Mouse (Mus musculus): ENCODE measurements around the gene Anxa10. TPM values are rescaled to one million over a fixed set of nuclear protein-coding genes. Genes with fewer than 3 reads are reported as not detected.

Gene Anxa10
- total and polyA plus RNA-seq, 3 experiments = not detected

GRCm38 (mm10) chr8:62014166-62014565, 108.8 kb downstream of the Anxa10 start:
- no peak for DNase-seq (ENCODE audit: extremely low read depth)
- Histone ChIP-seq H3K27me3 (replicated peaks) (no peaks in the 10 kb centered on the region), H3K4me2 (ENCODE audit: insufficient read depth, low read depth, poor library complexity, severe bottlenecking) (no peak overlapping the region), H3K79me2 (replicated peaks; ENCODE audit: control insufficient read depth, extremely low read depth, insufficient read depth, poor library complexity, severe bottlenecking) (no peaks in the 10 kb centered on the region), H3K9me3 (replicated peaks; ENCODE audit: low read length) (no peaks in the 10 kb centered on the region), H3K4me1 (ENCODE audit: control insufficient read depth in 1 of 2, insufficient read depth in 2 of 2) (peaks cover 0 to 9% of the 10 kb centered on the region in 2 experiments; a peak in 2 of 4 replicates), H3K27ac (ENCODE audit: insufficient read depth, low read depth) (no peak overlapping the region), H3K9ac (ENCODE audit: insufficient read depth, low read depth) (no peak overlapping the region), H3K36me3 (replicated peaks in 1 of 2; ENCODE audit: control insufficient read depth in 1 of 2, insufficient read depth in 1 of 2, low read length in 1 of 2) (no peaks in the 10 kb centered on the region), H3K4me3 (replicated peaks in 1 of 3; ENCODE audit: low read depth in 2 of 3, low read length in 2 of 3, poor library complexity in 1 of 3) (no peak overlapping the region)
- dilution Hi-C loops (cut with MboI; ENCODE audit: extremely low pct_ligation_motif_present, extremely low pct_unique_long_range_greater_than_20kb, low sequenced_read_pairs) (no loop called here), in situ Hi-C loops (cut with MboI; ENCODE audit: low pct_ligation_motif_present, low pct_unique_long_range_greater_than_20kb, low sequenced_read_pairs) (no loop called here)
- TF ChIP-seq E2F4 (IDR thresholded peaks at IDR 0.05; ENCODE audit: insufficient replicate concordance, low read depth, low read length) = no peak
- TF ChIP-seq POLR2A (IDR thresholded peaks at IDR 0.05; ENCODE audit: low read depth, low read length) = no peak
- TF ChIP-seq PAX5 (IDR thresholded peaks at IDR 0.05; ENCODE audit: low read length) = no peak
- no peak for TF ChIP-seq ZKSCAN1 (IDR thresholded peaks at IDR 0.05; ENCODE audit: borderline replicate concordance, low read depth, low read length)
- no peak for TF ChIP-seq CHD2 (IDR thresholded peaks at IDR 0.05; ENCODE audit: low read length)
- TF ChIP-seq TCF12 (IDR thresholded peaks at IDR 0.05; ENCODE audit: low read depth, low read length) = no peak
- TF ChIP-seq JUND (conservative IDR thresholded peaks at IDR 0.05; ENCODE audit: low read depth, low read length) = no peak
- no peak for TF ChIP-seq USF2 (conservative IDR thresholded peaks at IDR 0.05; ENCODE audit: low read depth, low read length)

Other genes with a start within 250 kb of the Anxa10 start
- gene Palld, start 220.5 kb downstream of the Anxa10 start, total RNA-seq (2012; rRNA removed) = 4.8 and 7.1 TPM in 2 replicates
- 0.59 and 0.87 TPM in 2 replicates for gene Palld, start 220.5 kb downstream of the Anxa10 start, total RNA-seq (2014; rRNA removed)
- gene Palld, start 220.5 kb downstream of the Anxa10 start, polyA plus RNA-seq (2012; ENCODE audit: insufficient read length, low read depth) = 2.0 and 2.6 TPM in 2 replicates
- 0.08 and 0.21 TPM in 2 replicates for gene Ddx60, start 195.1 kb downstream of the Anxa10 start, total RNA-seq (2012; rRNA removed)
- 0.47 and 0.69 TPM in 2 replicates for gene Ddx60, start 195.1 kb downstream of the Anxa10 start, total RNA-seq (2014; rRNA removed)
- gene Ddx60, start 195.1 kb downstream of the Anxa10 start, polyA plus RNA-seq (2012; ENCODE audit: insufficient read length, low read depth) = 0.20 and 0.56 TPM in 2 replicates

Measured in CH12.LX (cell line).